8 mouse cellular contexts compared by ENCODE assay signal in the genomic region with DNA sequence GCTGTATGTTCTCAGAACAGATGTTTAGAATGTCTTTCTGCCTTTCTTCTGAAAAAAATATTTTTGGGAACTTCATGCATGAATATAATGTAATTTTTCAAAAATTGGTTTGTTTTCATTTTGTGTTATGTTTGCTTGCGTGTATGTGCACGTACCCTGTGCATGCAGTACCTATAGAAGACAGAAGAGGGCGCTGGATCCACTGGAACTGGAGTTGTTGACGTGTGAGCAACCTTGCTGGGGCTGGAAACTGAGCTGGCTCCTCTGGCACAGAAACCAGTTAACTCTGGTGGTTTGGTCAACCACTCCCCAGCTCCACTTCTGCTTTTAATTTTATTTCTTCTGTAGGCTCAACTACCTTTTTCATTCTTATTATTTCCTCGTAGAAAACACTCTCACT.
DNase-seq lines count a peak whose midpoint lies in the region; TF ChIP-seq lines count a peak whose summit lies in the region.
"Had no signal": no experiment of that assay in that cellular context is flagged by ENCODE, and none has a peak within 500 bp of the region (broad histone marks: within the 10 kb centered on the region; RNA-seq: fewer than 3 reads in every experiment).

No protein-coding gene starts in this region.

- no peaks in the 10 kb centered on the region for H3K4me1 ChIP-seq in ES-Bruce4 (ENCODE audit: control insufficient read depth, insufficient read depth, low read length)

- TF ChIP-seq CTCF in layer of hippocampus, adult 2 months (conservative IDR thresholded peaks at IDR 0.05), result peak; percentile 71
- peak; percentile 76 for TF ChIP-seq CTCF in ES-Bruce4 (IDR thresholded peaks at IDR 0.05; ENCODE audit: low read depth, low read length)

- H3K9ac ChIP-seq in ES-Bruce4 (ENCODE audit: low read depth, poor library complexity, severe bottlenecking), result no peak overlapping the region
- H3K9ac ChIP-seq: forebrain, embryonic 13.5 days had no signal

- H3K27ac ChIP-seq in layer of hippocampus, adult 2 months, result no peak overlapping the region
- no peak overlapping the region for H3K27ac ChIP-seq in ES-Bruce4 (ENCODE audit: insufficient read depth, low read length)
- H3K27ac ChIP-seq: forebrain, embryonic 13.5 days had no signal

- no peaks in the 10 kb centered on the region for H3K9me3 ChIP-seq in ES-Bruce4 (replicated peaks; ENCODE audit: control insufficient read depth, insufficient read depth, low read length, poor library complexity, severe bottlenecking)
- H3K9me3 ChIP-seq: forebrain, embryonic 13.5 days had no signal

- no peak overlapping the region for H3K4me3 ChIP-seq in layer of hippocampus, adult 2 months
- no peak overlapping the region for H3K4me3 ChIP-seq in ES-Bruce4 (ENCODE audit: low read depth, low read length)
- H3K4me3 ChIP-seq: forebrain, embryonic 13.5 days had no signal

- no peak for DNase-seq in layer of hippocampus, adult 2 months (ENCODE audit: low spot score in 2 of 2)
- no peak for DNase-seq in layer of hippocampus, adult 18-20 months (ENCODE audit: low spot score in 2 of 2)
- peak; percentile 15 for DNase-seq in NIH3T3 (ENCODE audit: low read depth)
- peak; percentile 21 to 32 for DNase-seq in kidney, postnatal 4 days
- DNase-seq in layer of hippocampus, adult 9-10 months (ENCODE audit: low spot score), result no peak
- DNase-seq in right cerebral cortex, adult 2 months (ENCODE audit: low spot score in 2 of 2), result no peak

- TF ChIP-seq EP300 in ES-Bruce4 (IDR thresholded peaks at IDR 0.05; ENCODE audit: insufficient read depth, low read depth, low read length), result no peak

- no peak for TF ChIP-seq POLR2A in ES-Bruce4 (IDR thresholded peaks at IDR 0.05; ENCODE audit: insufficient read depth, low read length)

- no peaks in the 10 kb centered on the region for H3K36me3 ChIP-seq in ES-Bruce4 (ENCODE audit: control insufficient read depth, insufficient read depth, low read length, poor library complexity, severe bottlenecking)

- no peaks in the 10 kb centered on the region for H3K27me3 ChIP-seq in ES-Bruce4 (ENCODE audit: control insufficient read depth, insufficient read depth, low read length, poor library complexity, severe bottlenecking)

Comparison
In these comparisons a context has a peak if more than half of its experiments do, and no peak if none do; other contexts are left out.
1. DNase-seq: peak in NIH3T3 (single experiment) and kidney, postnatal 4 days (2 of 2); none in layer of hippocampus, adult 2 months (0 of 2), layer of hippocampus, adult 18-20 months (0 of 2), layer of hippocampus, adult 9-10 months (single experiment) and right cerebral cortex, adult 2 months (0 of 2).